Mouse (Mus musculus) lung, embryonic 14.5 days (tissue): ENCODE measurements around the gene Ubac2. TPM values are rescaled to one million over a fixed set of nuclear protein-coding genes. Genes with fewer than 3 reads are reported as not detected.

Experiments
- ATAC-seq: fragments of 200-750 bp; cut with Nextera tagmentation; 2 replicates; pipeline ENCODE4 v1.8.0; 2017; ENCODE audit warnings: mild to moderate bottlenecking, moderate TSS enrichment, moderate library complexity; ENCODE audit not compliant: insufficient read depth
- DNase-seq: peaks from one replicate; pipeline ENCODE4 v3.0.0-alpha.2; 2015
- H3K27ac ChIP-seq: fragments of 300-500 bp; sonication (generic); 2 replicates; pipeline ENCODE4 v1.5.1; 2014; ENCODE audit warnings: low read depth, mild to moderate bottlenecking, moderate library complexity
- H3K27me3 ChIP-seq: fragments of 300-500 bp; sonication (generic); 2 replicates; pipeline ENCODE4 v1.6.1; 2014; ENCODE audit warnings: low read length, control low read depth; ENCODE audit not compliant: insufficient read depth
- H3K36me3 ChIP-seq: fragments of 300-500 bp; sonication (generic); 2 replicates; pipeline ENCODE4 v1.6.1; 2014; ENCODE audit warnings: control low read depth; ENCODE audit not compliant: insufficient read depth
- H3K4me1 ChIP-seq: fragments of 300-500 bp; sonication (generic); 2 replicates; pipeline ENCODE4 v1.6.1; 2014; ENCODE audit warnings: antibody characterized with exemption, control low read depth; ENCODE audit not compliant: insufficient read depth
- H3K4me2 ChIP-seq: fragments of 300-500 bp; sonication (generic); 2 replicates; pipeline ENCODE4 v1.6.1; 2014; ENCODE audit warnings: mild to moderate bottlenecking
- H3K4me3 ChIP-seq: fragments of 300-500 bp; sonication (generic); 2 replicates; pipeline ENCODE4 v1.5.1; 2014; ENCODE audit warnings: low read depth, low read length
- H3K9ac ChIP-seq: fragments of 300-500 bp; sonication (generic); 2 replicates; pipeline ENCODE4 v1.6.1; 2014
- H3K9me3 ChIP-seq: fragments of 300-500 bp; sonication (generic); 2 replicates; pipeline ENCODE4 v1.6.1; 2016; ENCODE audit warnings: low read depth, low read length, control low read depth
- CTCF ChIP-seq: IDR thresholded peaks from 2 replicates; pipeline ENCODE4 v1.5.1; 2016; ENCODE audit warnings: antibody characterized with exemption, low read depth
- WGBS: fragments of 180-500 bp; shearing (Covaris S2); extraction: QIAGEN DNeasy Blood & Tissue Kit; methylation state at CpG from one replicate; pipeline ENCODE4 v1.1.7; 2014; 5-methylcytosine and 5-hydroxymethylcytosine counted together
- polyA plus RNA-seq: library from polyadenylated mRNA; unstranded; fragments of >200 nt; fragmentation: Nextera tagmentation; extraction: Ambion mirVana; gene quantifications from 2 replicates; pipeline ENCODE4 v1.2.1, GENCODE M21; 2014

Gene Ubac2
- polyA plus RNA-seq, 1 experiment from 2014 or later, result 61.1 TPM

DNA sequence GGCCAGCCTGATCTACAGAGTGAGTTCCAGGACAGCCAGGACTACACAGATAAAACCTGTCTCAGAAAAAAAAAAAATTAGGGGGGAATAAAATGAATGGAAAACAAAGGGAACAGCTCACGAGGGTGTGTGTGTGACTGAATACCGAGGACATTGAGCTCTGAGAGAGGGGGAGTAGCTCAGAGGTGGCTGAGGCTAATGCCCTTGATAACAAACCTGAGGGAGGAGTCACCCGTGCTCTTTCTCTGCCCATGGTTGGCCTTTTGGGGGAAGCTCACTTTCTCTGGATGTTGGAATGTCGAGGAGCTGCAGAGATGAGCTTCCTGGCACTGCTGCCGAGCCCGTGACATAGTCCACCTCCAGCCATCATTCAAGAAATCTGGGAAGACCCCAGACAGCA is 82.6 kb downstream of the Ubac2 start:
- 32% methylated on average over 6 of the region's 6 CpGs for WGBS
- Histone ChIP-seq H3K9ac (no peak overlapping the region), H3K4me1 (peaks cover 4% of the 10 kb centered on the region; the same call in 1 of the 2 replicates), H3K27me3 (no peaks in the 10 kb centered on the region), H3K9me3 (no peaks in the 10 kb centered on the region), H3K27ac (no peak overlapping the region), H3K4me2 (no peak overlapping the region), H3K36me3 (no peaks in the 10 kb centered on the region), H3K4me3 (no peak overlapping the region)
- no peak for TF ChIP-seq CTCF
- DNase-seq (no peak), ATAC-seq (no peak)

DNA sequence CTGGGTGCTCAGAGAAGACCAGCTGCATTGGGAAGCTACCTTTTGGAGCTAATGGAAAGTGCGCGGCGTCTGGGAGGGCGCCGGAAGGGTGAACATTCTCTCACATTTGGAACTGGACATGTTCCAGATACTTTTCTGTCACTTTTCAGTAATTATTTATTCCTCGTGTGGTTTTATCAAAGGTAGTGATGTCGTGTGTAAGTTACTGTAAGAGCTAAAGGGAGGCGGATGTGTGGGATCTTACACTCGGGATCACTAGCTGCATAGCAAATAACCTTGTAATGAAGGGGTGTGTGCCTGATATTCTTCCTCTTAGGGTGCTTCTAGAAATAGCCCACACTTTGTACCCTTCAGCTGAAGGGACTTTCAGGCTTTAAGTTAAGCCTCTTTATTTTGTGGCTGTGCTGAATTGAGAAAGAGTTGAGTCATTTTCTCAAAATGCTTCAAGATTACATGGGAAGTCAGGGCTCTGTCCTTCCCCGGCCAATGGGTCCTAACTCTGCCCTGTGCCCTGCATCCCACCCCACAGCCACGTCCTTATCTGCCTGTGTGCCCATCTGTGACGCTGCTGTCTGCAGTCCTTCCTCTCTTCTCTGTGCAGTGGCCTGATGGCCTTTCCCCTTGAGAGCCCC is 83.2 kb downstream of the Ubac2 start:
- TF ChIP-seq CTCF, result no peak
- Histone ChIP-seq H3K27ac (peak overlapping the region; percentile 37; the same call in 1 of the 2 replicates), H3K4me1 (peaks cover 4% of the 10 kb centered on the region; the same call in 1 of the 2 replicates), H3K4me2 (peak overlapping the region; percentile 30; the same call in 1 of the 2 replicates), H3K27me3 (no peaks in the 10 kb centered on the region), H3K36me3 (no peaks in the 10 kb centered on the region), H3K9me3 (no peaks in the 10 kb centered on the region), H3K4me3 (no peak overlapping the region), H3K9ac (no peak overlapping the region)
- DNase-seq, result no peak
- WGBS, result 57% methylated on average over 12 of the region's 12 CpGs
- ATAC-seq, result no peak

DNA sequence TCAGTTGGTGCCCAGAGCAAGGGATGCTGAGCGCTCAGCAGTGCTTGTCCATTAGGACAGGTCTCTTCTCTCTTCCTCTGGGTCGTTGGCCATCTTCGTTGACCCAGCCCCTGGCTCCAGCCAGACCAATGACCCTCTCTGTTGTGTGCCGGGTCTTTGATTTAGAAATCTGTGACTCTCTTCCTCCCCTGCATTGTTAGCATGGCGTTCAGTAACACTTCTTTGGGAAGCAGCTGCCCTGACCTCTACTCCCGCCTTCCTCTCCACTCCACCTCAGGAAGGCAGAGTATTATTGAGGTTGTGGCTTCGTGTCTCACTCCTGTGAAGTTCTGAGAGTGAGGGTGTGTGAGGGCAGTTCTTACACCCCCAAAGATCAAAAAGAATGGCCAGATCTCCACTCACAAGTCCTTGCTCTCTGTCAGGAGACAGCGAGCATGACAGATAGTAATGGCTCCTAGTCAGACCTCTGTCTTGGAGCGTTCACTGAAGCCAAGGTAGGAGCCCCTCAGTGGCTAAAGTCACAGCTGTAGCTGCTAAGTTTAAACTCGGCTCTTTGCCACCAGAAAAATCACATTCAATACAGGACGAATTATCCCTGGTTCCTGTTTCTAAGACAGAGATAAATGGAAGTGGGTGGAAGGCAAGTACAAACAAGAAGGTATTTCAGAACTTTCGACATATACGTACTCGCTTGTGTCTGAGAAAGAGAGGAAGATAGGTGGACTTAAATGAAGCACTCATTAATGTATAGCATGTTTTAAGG is 83.9 kb downstream of the Ubac2 start:
- no peak overlapping the region for H3K4me3 ChIP-seq
- no peaks in the 10 kb centered on the region for H3K36me3 ChIP-seq
- WGBS, result 58% methylated on average over 14 of the region's 14 CpGs
- H3K4me2 ChIP-seq, result peak overlapping the region; percentile 30; the same call in 1 of the 2 replicates
- no peaks in the 10 kb centered on the region for H3K9me3 ChIP-seq
- DNase-seq, result peak; percentile 25
- peak overlapping the region; percentile 37; the same call in 1 of the 2 replicates for H3K27ac ChIP-seq
- ATAC-seq, result peak; percentile 35; the same call in 1 of the 2 replicates
- TF ChIP-seq CTCF, result no peak
- H3K27me3 ChIP-seq, result no peaks in the 10 kb centered on the region
- peaks cover 4% of the 10 kb centered on the region; the same call in 1 of the 2 replicates for H3K4me1 ChIP-seq
- no peak overlapping the region for H3K9ac ChIP-seq

DNA sequence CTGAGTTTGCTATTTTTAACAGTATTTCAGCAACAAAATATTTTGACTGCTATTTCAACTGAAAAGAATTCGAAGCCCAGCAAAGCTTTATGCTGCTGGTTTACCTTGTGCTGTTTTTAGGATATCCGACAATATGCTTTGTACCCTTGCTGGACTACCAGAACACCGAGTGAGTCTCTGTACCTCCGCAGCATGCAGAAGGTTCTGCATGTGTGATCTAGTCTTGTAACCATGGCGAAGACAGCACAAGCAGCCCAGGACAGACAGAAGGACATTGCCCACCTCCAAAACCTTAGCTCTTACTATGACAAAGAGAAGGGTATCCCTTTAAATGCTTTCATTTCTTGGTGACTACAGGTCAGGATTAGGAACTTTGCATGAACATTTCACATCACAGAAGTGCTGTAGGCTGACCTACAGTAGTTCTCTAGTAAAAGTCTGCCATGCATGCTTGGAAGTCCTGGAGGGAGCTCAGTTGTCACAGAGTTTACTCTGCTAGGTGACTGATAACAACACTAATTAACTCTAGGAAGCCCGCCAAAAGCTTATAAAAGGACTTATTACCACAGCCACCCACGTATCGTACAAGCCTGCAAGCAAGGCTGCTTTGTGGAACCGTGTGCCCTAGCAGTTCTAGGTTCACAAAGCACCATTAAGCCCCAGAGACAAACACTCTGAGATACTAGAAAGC is 85.0 kb downstream of the Ubac2 start:
- WGBS, result 51% methylated on average over 9 of the region's 9 CpGs
- H3K4me3 ChIP-seq, result peak overlapping the region; percentile 17; the same call in 1 of the 2 replicates
- ATAC-seq (peak; percentile 30; the same call in 1 of the 2 replicates), DNase-seq (peak; percentile 71)
- H3K27ac ChIP-seq, result peak overlapping the region; percentile 67; the same call in 1 of the 2 replicates
- H3K4me2 ChIP-seq, result peak overlapping the region; percentile 39
- H3K9me3 ChIP-seq, result no peaks in the 10 kb centered on the region
- H3K9ac ChIP-seq, result no peak overlapping the region
- no peaks in the 10 kb centered on the region for H3K27me3 ChIP-seq
- TF ChIP-seq CTCF, result no peak
- H3K36me3 ChIP-seq, result no peaks in the 10 kb centered on the region
- peaks cover 4% of the 10 kb centered on the region; the same call in 1 of the 2 replicates for H3K4me1 ChIP-seq

DNA sequence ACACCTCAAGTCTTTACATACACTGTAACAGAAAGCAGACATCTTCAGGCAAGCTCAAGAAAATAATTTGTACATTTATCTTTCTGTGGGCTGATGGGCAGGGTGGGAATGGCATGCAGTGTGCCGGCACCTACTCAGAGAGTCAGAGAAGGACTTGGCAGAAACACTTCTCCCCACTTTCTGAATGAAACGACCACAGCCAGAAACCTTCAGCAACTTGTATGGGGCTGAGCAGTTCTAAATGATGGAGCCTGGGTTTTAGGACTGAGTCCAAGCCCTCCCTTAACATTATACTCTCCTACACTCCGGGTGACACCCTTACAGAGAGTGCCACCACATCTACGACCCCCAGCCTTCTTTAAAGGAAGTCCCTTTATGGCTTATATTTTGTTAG is 85.5 kb downstream of the Ubac2 start:
- WGBS, result 28% methylated on average over 4 of the region's 4 CpGs
- Histone ChIP-seq H3K4me2 (peak overlapping the region; percentile 39), H3K27me3 (no peaks in the 10 kb centered on the region), H3K4me1 (peaks cover 4% of the 10 kb centered on the region; the same call in 1 of the 2 replicates), H3K4me3 (peak overlapping the region; percentile 17), H3K27ac (peak overlapping the region; percentile 67; the same call in 1 of the 2 replicates), H3K9ac (peak overlapping the region; percentile 30; the same call in 1 of the 2 replicates), H3K36me3 (no peaks in the 10 kb centered on the region), H3K9me3 (no peaks in the 10 kb centered on the region)
- ATAC-seq (peak; percentile 25; the same call in 1 of the 2 replicates), DNase-seq (peak; percentile 23)
- no peak for TF ChIP-seq CTCF

DNA sequence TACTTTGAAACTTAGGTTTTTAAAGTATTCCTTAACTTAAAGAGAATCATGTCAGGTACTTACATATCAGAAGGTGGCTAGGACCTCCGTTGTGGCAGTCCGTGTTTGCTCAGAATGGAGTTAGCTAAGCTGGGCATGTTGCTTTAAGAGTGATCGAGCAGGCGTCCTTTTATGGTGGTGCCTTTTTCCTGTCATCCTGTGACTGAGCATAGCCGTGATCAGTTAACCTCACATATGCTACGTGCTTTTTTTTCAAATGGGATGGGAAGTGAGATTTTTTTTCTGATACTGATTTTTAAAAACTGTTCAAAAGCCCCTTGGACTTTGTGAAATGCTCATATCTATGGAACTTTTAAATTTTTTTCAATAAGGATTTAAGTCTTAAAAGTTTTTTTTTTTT is 86.6 kb downstream of the Ubac2 start, which contains the start of gene Gpr183:
Gpr183 (minus strand) TSS at position 206 of the 400 bp plus-strand sequence.
- ATAC-seq, result no peak
- DNase-seq, result peak; percentile 45
- H3K4me2 ChIP-seq, result peak within 1 kb of the TSS; percentile 39

More for the DNA sequence above, 86.6 kb downstream of the Ubac2 start, which contains the start of gene Gpr183:
- H3K4me3 ChIP-seq, result peak within 1 kb of the TSS; percentile 17
- H3K36me3 ChIP-seq, result no peaks in the 10 kb centered on the region
- peak within 1 kb of the TSS; percentile 30; the same call in 1 of the 2 replicates for H3K9ac ChIP-seq
- no peaks in the 10 kb centered on the region for H3K27me3 ChIP-seq
- H3K9me3 ChIP-seq, result no peaks in the 10 kb centered on the region
- TF ChIP-seq CTCF, result no peak
- H3K4me1 ChIP-seq, result peaks cover 4% of the 10 kb centered on the region; the same call in 1 of the 2 replicates
- peak within 1 kb of the TSS; percentile 67; the same call in 1 of the 2 replicates for H3K27ac ChIP-seq
- 13% methylated on average over 6 of the region's 6 CpGs for WGBS
